Mouse (Mus musculus) intestine, postnatal 0 days (tissue): ENCODE measurements around the gene Rptor. TPM values are rescaled to one million over a fixed set of nuclear protein-coding genes. Genes with fewer than 3 reads are reported as not detected.
A peak's percentile ranks its signal among the peaks of the same experiment; 100 is the strongest.

Experiments
- ATAC-seq: fragments of 200-750 bp; cut with Nextera tagmentation; 2 replicates; pipeline ENCODE4 v1.8.0; 2017; ENCODE audit warnings: mild to moderate bottlenecking, moderate TSS enrichment, moderate library complexity
- H3K27ac ChIP-seq: fragments of 300-500 bp; sonication (generic); 2 replicates; pipeline ENCODE4 v1.5.1; 2014; ENCODE audit warnings: mild to moderate bottlenecking, low read depth, low read length, moderate library complexity
- H3K27me3 ChIP-seq: fragments of 300-500 bp; sonication (generic); replicated peaks from 2 replicates; pipeline ENCODE4 v1.6.1; 2014; ENCODE audit warnings: low read length, mixed read lengths; ENCODE audit not compliant: control insufficient read depth, insufficient read depth
- H3K36me3 ChIP-seq: fragments of 300-500 bp; sonication (generic); 2 replicates; pipeline ENCODE4 v1.6.1; 2014; ENCODE audit warnings: mild to moderate bottlenecking, moderate library complexity; ENCODE audit not compliant: control insufficient read depth, insufficient read depth
- H3K4me1 ChIP-seq: fragments of 300-500 bp; sonication (generic); replicated peaks from 2 replicates; pipeline ENCODE4 v1.6.1; 2014; ENCODE audit warnings: antibody characterized with exemption, low read length, mixed read lengths; ENCODE audit not compliant: control insufficient read depth, insufficient read depth
- H3K4me2 ChIP-seq: fragments of 300-500 bp; sonication (generic); replicated peaks from 2 replicates; pipeline ENCODE4 v1.6.1; 2014; ENCODE audit warnings: low read depth, mild to moderate bottlenecking, moderate library complexity
- H3K4me3 ChIP-seq: fragments of 300-500 bp; sonication (generic); 2 replicates; pipeline ENCODE4 v1.5.1; 2014; ENCODE audit warnings: low read depth, low read length
- H3K9ac ChIP-seq: fragments of 300-500 bp; sonication (generic); 2 replicates; pipeline ENCODE4 v1.6.1; 2014; ENCODE audit warnings: mild to moderate bottlenecking, low read depth, low read length
- H3K9me3 ChIP-seq: fragments of 300-500 bp; sonication (generic); 2 replicates; pipeline ENCODE4 v1.6.1; 2016; ENCODE audit warnings: mixed run types; ENCODE audit not compliant: control insufficient read depth
- CTCF ChIP-seq: sonication (generic); IDR thresholded peaks from 2 replicates; pipeline ENCODE4 v1.5.1; 2016; ENCODE audit warnings: low read depth, mild to moderate bottlenecking, control low read depth, antibody characterized with exemption, moderate library complexity
- WGBS: fragments of 180-500 bp; shearing (Covaris S2); extraction: QIAGEN DNeasy Blood & Tissue Kit; methylation state at CpG from one replicate; pipeline ENCODE4 v1.1.7; 2014; 5-methylcytosine and 5-hydroxymethylcytosine counted together
- polyA plus RNA-seq: library from polyadenylated mRNA; unstranded; fragments of >200 nt; fragmentation: Nextera tagmentation; extraction: Ambion mirVana; gene quantifications from 2 replicates; pipeline ENCODE4 v1.2.1, GENCODE M21; 2015

Gene Rptor
- polyA plus RNA-seq, 1 experiment from 2014 or later: 5.1 TPM

DNA sequence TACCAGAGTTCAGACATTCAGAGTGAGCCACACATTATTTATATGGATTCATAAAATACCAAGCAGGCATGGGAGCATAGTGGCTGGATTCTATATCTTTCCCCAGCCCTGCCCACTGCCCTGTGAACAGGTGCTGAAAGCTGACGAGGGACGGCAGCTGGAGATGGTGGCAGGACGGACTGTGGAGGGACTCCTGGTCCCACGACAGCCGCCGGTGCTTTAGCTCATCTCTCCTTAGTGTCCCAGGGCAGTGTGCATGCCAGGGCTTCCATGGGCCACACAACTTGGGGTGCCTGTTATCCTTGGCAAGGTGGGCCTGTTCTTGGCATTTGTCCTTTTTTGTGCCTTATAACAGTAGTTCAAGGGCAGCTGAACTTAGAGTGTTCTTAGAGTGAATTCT lies 22.8 kb downstream of the Rptor start:
- H3K9ac ChIP-seq: no peak overlapping the region
- TF ChIP-seq CTCF: no peak
- no peak overlapping the region for H3K4me3 ChIP-seq
- no peak overlapping the region for H3K27ac ChIP-seq
- no peak overlapping the region for H3K4me2 ChIP-seq
- no peaks in the 10 kb centered on the region for H3K9me3 ChIP-seq
- H3K4me1 ChIP-seq: no peaks in the 10 kb centered on the region
- H3K36me3 ChIP-seq: no peaks in the 10 kb centered on the region
- ATAC-seq: no peak
- no peaks in the 10 kb centered on the region for H3K27me3 ChIP-seq
- 76% methylated on average over 6 of the region's 6 CpGs for WGBS

DNA sequence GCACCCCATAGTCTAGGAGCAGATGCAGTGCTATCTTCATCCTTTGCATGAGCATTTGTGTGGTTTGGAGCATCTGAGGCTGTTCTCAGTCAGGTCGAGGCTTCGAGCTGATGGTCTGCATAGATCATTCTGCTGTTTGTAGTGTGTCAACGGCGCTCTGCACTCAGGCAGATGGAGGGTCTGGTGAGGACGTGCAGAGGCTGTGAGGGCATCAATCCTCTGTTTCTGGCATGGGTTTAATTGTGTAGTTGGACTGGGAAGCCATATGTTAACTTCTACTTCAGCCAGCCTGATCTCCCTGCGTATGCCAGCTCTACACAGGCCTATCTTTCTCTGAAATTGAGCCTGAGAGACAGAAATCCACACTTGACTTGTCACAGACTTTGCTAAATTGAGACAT lies 23.2 kb downstream of the Rptor start:
- Histone ChIP-seq H3K27me3 (no peaks in the 10 kb centered on the region), H3K27ac (no peak overlapping the region), H3K4me1 (no peaks in the 10 kb centered on the region), H3K9ac (no peak overlapping the region), H3K4me3 (no peak overlapping the region), H3K36me3 (no peaks in the 10 kb centered on the region), H3K9me3 (no peaks in the 10 kb centered on the region), H3K4me2 (no peak overlapping the region)
- 62% methylated on average over 6 of the region's 6 CpGs for whole genome bisulfite sequencing
- no peak for TF ChIP-seq CTCF
- no peak for ATAC-seq

DNA sequence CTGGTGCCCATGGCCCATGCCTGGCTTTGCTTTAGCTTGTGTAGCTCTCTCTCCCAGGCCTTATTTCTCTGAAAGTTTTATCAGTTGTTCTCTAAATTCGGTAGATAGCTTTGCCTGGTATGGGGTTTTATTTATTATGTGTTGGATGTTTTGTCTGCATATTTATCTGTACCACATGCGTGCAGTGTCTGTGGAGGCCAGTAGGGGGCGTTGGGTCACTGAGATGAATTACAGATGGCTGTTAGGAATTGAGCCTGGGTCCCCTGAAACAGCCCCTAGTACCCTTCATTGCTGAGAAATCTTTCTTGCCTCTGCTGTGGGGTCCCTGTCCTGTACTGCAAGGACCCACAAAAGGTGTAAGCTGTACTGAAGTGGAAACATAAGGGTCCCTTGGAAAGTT lies 24.5 kb downstream of the Rptor start:
- Histone ChIP-seq H3K27me3 (no peaks in the 10 kb centered on the region), H3K4me2 (no peak overlapping the region), H3K27ac (no peak overlapping the region), H3K9ac (no peak overlapping the region), H3K4me1 (no peaks in the 10 kb centered on the region), H3K4me3 (no peak overlapping the region), H3K9me3 (no peaks in the 10 kb centered on the region), H3K36me3 (no peaks in the 10 kb centered on the region)
- TF ChIP-seq CTCF: peak; percentile 46
- ATAC-seq: no peak
- WGBS: 61% methylated on average over 3 of the region's 3 CpGs

DNA sequence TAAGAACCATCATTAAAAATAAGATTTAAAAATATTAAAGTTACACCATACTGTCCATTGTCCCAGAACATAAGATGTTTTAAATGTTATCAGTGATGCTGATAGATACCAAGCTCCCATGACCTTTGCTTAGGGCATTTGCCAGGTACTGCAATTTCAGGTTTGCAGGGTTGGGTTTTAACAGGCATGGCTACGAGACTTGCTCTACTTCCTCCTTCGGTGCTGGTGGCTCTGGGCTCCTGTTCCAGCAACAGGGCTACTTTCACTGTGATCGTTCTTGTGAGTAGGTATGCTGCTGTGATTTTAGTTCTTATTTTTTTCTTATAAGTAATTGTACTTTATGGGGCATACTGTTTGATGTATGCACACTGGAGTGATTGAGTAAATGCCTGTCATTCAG lies 26.4 kb downstream of the Rptor start:
- no peak for ATAC-seq
- 62% methylated on average over 3 of the region's 3 CpGs for WGBS
- no peak overlapping the region for H3K27ac ChIP-seq
- H3K36me3 ChIP-seq: no peaks in the 10 kb centered on the region
- H3K9me3 ChIP-seq: no peaks in the 10 kb centered on the region
- no peak for TF ChIP-seq CTCF
- no peak overlapping the region for H3K9ac ChIP-seq
- H3K4me1 ChIP-seq: no peaks in the 10 kb centered on the region
- no peak overlapping the region for H3K4me2 ChIP-seq
- no peaks in the 10 kb centered on the region for H3K27me3 ChIP-seq
- H3K4me3 ChIP-seq: no peak overlapping the region

DNA sequence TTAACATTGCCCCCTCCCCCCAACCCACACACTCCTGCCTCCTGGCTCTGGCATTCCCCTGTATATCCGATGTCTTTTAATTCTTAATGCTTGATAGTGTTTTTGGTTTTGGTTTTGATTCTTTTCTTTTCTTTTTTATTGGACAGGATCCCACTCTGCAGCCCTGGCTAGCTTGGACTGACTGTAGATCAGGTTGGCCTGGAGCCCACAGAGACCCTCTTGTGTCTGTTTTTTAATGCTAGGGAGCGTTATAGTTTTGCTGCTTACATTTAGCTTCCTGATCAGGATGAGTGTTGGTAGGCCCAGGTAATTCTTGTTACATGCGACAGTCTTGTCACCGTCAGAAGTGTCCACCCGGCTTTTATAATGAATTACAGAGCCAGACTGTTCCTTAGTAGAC lies 27.6 kb downstream of the Rptor start:
- TF ChIP-seq CTCF: no peak
- 75% methylated on average over 5 of the region's 5 CpGs for WGBS
- Histone ChIP-seq H3K4me3 (no peak overlapping the region), H3K4me1 (no peaks in the 10 kb centered on the region; the same call in 1 of the 2 replicates), H3K9ac (no peak overlapping the region), H3K36me3 (no peaks in the 10 kb centered on the region), H3K27ac (no peak overlapping the region), H3K9me3 (no peaks in the 10 kb centered on the region), H3K27me3 (no peaks in the 10 kb centered on the region), H3K4me2 (no peak overlapping the region)
- no peak for ATAC-seq

DNA sequence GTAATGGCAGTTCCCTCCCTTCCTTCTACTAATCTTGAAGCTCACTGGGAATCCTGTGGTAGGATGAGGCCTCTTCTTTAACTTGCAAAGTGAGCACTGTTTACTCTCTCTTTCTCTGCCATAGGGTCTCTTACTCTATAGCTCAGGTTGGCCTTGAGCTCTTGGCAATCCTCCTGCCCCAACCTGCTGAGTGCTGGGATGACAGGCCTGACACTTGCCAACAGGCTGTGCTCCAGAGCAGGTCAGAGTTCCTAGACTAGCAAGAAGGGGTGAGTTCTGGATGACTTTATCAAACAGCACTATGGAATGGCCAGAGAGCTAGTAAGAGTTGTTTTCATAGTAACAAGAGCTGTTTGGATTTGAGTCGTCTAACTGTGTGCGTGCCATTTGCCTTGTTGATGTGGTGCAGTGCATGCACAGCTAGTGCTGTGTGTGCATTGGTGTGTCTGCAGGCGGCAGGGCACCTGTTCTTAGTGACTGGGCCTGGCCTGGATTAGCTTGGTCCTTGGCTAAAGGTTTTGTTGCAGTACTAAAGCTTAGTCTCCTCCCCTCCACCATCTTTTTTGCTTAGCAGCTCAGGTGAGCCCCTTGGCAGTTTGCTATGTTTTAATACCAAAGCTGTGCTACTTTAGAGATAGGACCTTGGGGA lies 28.6 kb downstream of the Rptor start:
- H3K36me3 ChIP-seq: no peaks in the 10 kb centered on the region
- ATAC-seq: no peak
- no peaks in the 10 kb centered on the region for H3K27me3 ChIP-seq
- H3K9me3 ChIP-seq: no peaks in the 10 kb centered on the region
- no peak overlapping the region for H3K9ac ChIP-seq
- H3K4me3 ChIP-seq: no peak overlapping the region
- H3K27ac ChIP-seq: no peak overlapping the region
- 52% methylated on average over 3 of the region's 3 CpGs for WGBS
- H3K4me1 ChIP-seq: no peaks in the 10 kb centered on the region; the same call in 1 of the 2 replicates
- H3K4me2 ChIP-seq: no peak overlapping the region
- 0 out of 2 replicates have a peak, but pooled peaks have one; percentile 5 for TF ChIP-seq CTCF

DNA sequence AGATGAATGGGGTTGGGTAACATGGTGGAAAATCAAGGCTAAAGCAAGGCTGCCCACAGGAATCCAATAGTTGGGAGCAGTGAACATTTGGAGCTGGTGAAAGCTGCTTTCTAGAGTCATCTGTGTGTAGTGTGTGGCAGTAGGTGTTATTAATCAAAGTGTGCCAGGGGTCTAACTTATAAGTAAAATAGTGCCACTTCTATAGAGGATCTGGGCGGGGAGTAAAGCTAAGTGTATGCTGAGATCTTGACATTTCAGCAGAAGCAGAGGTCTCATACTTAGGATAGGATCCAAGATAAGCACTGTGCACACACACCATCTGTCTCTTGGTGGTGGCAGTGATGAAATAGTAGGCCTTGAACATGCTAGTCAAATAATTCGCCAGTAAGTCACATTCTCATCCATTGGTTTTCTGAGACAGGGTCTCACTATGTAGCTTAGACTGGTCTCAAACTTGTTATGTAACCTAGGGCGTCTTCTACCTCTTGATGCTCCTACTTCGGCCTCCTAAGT lies 33.7 kb downstream of the Rptor start:
- Histone ChIP-seq H3K27ac (no peak overlapping the region), H3K4me2 (no peak overlapping the region), H3K4me1 (no peaks in the 10 kb centered on the region; the same call in 1 of the 2 replicates), H3K27me3 (no peaks in the 10 kb centered on the region), H3K9ac (no peak overlapping the region), H3K9me3 (no peaks in the 10 kb centered on the region), H3K36me3 (no peaks in the 10 kb centered on the region), H3K4me3 (no peak overlapping the region)
- no peak for ATAC-seq
- no peak for TF ChIP-seq CTCF
- 90% methylated on average over 4 of the region's 4 CpGs for WGBS
